Mouse (Mus musculus) lung, adult 2 months (tissue): ENCODE data around the gene Mok.

Source experiments
- CTCF ChIP-seq: fragments of 200-500 bp; IDR thresholded peaks from 2 replicates; pipeline ENCODE4 v1.5.1; 2011; ENCODE audit warnings: mild to moderate bottlenecking, low read length, control low read depth; ENCODE audit not compliant: insufficient read depth
- POLR2A ChIP-seq: fragments of 200-500 bp; IDR thresholded peaks from 2 replicates; pipeline ENCODE4 v1.6.1; 2011; ENCODE audit warnings: low read depth, mild to moderate bottlenecking, control low read depth, low read length, borderline replicate concordance; ENCODE audit errors: extremely low read depth

DNA sequence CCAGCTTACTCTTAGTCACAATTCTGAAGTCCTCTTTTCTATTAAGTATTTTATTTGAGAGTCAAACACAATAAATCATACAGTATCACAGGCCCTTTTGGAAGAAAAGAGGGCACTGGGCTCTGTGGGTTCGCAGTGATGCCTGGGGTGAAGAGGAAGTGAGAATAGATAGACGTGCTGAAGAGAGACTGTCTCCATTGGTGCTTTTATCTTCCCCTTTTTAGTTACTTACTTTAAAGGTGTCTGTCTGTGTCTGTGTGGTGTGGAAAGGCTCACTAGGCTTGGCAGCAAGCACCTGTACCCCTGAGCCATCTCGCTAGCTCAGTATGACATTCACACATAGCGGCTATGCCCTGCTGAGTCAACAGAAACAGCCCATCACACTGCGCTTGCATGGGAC is 62.9 kb downstream of the Mok start:
- TF ChIP-seq CTCF, result no peak
- no peak for TF ChIP-seq POLR2A
